Mouse (Mus musculus): ENCODE data around the gene Zswim5. TPM values are rescaled to one million over a fixed set of nuclear protein-coding genes. Genes with fewer than 3 reads are reported as not detected.

The Zswim5 gene
- total RNA-seq (2023) = not detected in 2 replicates

GRCm38 (mm10) chr4:116876995-116877728 is at the start of gene Zswim5:
TSS of gene Zswim5 (plus strand) at chr4:116877376.

GRCm38 (mm10) chr4:116993672-116994621 is 116.8 kb downstream of the Zswim5 start, which contains the start of gene Urod:
TSS of gene Urod (minus strand) at chr4:116994413.

GRCm38 (mm10) chr4:116995131-116995797 is 118.1 kb downstream of the Zswim5 start, which contains the start of gene Hectd3:
TSS of gene Hectd3 (plus strand) at chr4:116995317.

GRCm38 (mm10) chr4:117019206-117020134 is 142.3 kb downstream of the Zswim5 start, which contains the start of gene Eif2b3:
TSS of gene Eif2b3 (plus strand) at chr4:117019402.

Other genes with a start within 250 kb of the Zswim5 start
- 59.3 and 72.8 TPM in 2 replicates for gene Nasp, start 249.4 kb upstream of the Zswim5 start, total RNA-seq (2023)
- gene Akr1a1, start 225.7 kb upstream of the Zswim5 start, total RNA-seq (2023) = 199 and 214 TPM in 2 replicates
- gene Prdx1, start 191.8 kb upstream of the Zswim5 start, total RNA-seq (2023) = 83.8 and 98.8 TPM in 2 replicates
- 1.5 and 2.7 TPM in 2 replicates for gene Mmachc, start 169.0 kb upstream of the Zswim5 start, total RNA-seq (2023)
- gene Ccdc163, start 168.9 kb upstream of the Zswim5 start, total RNA-seq (2023) = 9.9 and 13.5 TPM in 2 replicates
- gene Tesk2, start 156.4 kb upstream of the Zswim5 start, total RNA-seq (2023) = 33.0 and 44.2 TPM in 2 replicates
- 11.6 and 16.3 TPM in 2 replicates for gene Toe1, start 69.7 kb upstream of the Zswim5 start, total RNA-seq (2023)
- 4.5 and 8.2 TPM in 2 replicates for gene Mutyh, start 69.7 kb upstream of the Zswim5 start, total RNA-seq (2023)
- gene Hpdl, start 55.7 kb upstream of the Zswim5 start, total RNA-seq (2023) = not detected in 2 replicates
- 30.5 and 44.3 TPM in 2 replicates for gene Urod, start 117.0 kb downstream of the Zswim5 start, total RNA-seq (2023)
- 28.2 and 42.0 TPM in 2 replicates for gene Hectd3, start 117.9 kb downstream of the Zswim5 start, total RNA-seq (2023)
- 2.9 and 3.8 TPM in 2 replicates for gene Eif2b3, start 142.0 kb downstream of the Zswim5 start, total RNA-seq (2023)
- gene Ptch2, start 218.7 kb downstream of the Zswim5 start, total RNA-seq (2023) = 2.7 and 6.0 TPM in 2 replicates
- gene Btbd19, start 248.3 kb downstream of the Zswim5 start, total RNA-seq (2023) = 31.9 and 50.6 TPM in 2 replicates
- 0.69 and 1.1 TPM in 2 replicates for gene Tctex1d4, start 249.4 kb downstream of the Zswim5 start, total RNA-seq (2023)

Measured in neutrophil, adult 65 days (primary cell).